Mouse (Mus musculus) lung, postnatal 0 days (tissue): ENCODE measurements at regions not wholly inside any gene's neighbourhood (a gene's known extent, or its start where the extent isn't known, plus 50 kb on each side); places are given as distances from the start of the nearest gene placed in this dataset.

Source experiments
- CTCF ChIP-seq: IDR thresholded peaks from 2 replicates; pipeline ENCODE4 v1.5.1; 2016; ENCODE audit warnings: antibody characterized with exemption, mild to moderate bottlenecking
- EP300 ChIP-seq: IDR thresholded peaks from 2 replicates; pipeline ENCODE4 v1.6.1; 2016; ENCODE audit warnings: antibody characterized with exemption, mild to moderate bottlenecking, control low read depth

GRCm38 (mm10) chr10:120678277-120678676, 202.0 kb upstream of the Hmga2 start:
- TF ChIP-seq EP300 (no peak), CTCF (no peak)
